Mouse (Mus musculus): Measurements from ENCODE around the gene Tle2. TPM values are rescaled to one million over a fixed set of nuclear protein-coding genes. Genes with fewer than 3 reads are reported as not detected.

The Tle2 gene
- polyA plus RNA-seq, 1 experiment, result 18.9 TPM

DNA sequence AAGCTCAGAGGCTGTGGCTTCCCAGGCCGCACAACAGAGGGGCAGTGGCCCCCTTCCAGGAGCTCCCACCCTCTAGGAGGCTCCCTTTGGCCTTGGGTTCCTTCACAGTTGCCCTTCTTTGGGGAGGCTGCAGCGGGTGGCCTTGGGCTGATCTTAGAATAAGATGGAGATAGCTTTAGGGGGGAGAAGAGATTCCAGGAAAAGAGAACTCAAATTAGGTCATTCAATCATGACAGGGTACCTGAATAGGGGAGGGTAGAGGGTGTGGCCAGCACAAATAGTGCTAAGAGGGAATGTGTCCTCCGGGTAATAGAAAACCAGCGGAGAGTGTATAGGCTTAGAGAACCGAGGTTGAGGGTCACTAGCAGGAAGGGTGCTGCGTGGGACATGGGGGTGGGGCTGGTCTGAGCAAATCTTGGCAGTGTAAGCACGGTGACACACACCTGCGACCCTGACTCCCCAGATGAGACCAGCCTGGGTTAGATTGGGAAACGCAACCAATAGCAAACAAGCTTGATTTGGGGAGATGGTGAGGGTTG is 2.2 kb upstream of the Tle2 start:
- Histone ChIP-seq H3K36me3 (replicated peaks; ENCODE audit: low read length) (peaks cover 8% of the 10 kb centered on the region), H3K9me3 (0 out of 2 replicates have a peak, but pooled peaks cover 6% of the 10 kb centered on the region), H3K4me3 (replicated peaks) (peak overlapping the region; percentile 92), H3K4me1 (peaks cover 84% of the 10 kb centered on the region), H3K27me3 (replicated peaks) (peaks cover 48% of the 10 kb centered on the region)
- TF ChIP-seq FLI1 (IDR thresholded peaks at IDR 0.05; ENCODE audit: low read length), result no peak
- no peak for TF ChIP-seq GATA1 (IDR thresholded peaks at IDR 0.05; ENCODE audit: borderline replicate concordance, low read length)

DNA sequence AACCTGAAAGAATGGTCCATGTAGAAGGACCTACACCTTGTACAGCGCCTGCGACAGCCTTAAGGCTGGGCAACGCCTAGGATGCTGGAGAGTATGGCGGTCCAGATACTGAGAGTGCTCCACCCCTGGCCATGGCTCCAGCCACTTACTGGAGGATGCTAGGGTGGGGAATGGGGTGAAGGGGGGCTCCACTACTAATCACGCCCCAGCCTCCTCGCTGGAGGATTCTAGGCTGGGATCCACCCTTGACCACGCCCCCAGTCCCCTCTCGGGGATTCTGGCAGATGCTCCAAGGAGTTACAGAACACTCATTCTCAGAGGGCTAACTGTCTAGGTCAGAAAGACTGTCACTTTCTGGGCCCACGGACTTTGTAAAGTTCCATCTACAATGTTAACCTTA is 1.4 kb upstream of the Tle2 start:
- Histone ChIP-seq H3K9me3 (peaks cover 13% of the 10 kb centered on the region; the same call in 1 of the 2 replicates), H3K4me3 (replicated peaks) (no peak overlapping the region), H3K4me1 (peaks cover 82% of the 10 kb centered on the region), H3K36me3 (replicated peaks; ENCODE audit: low read length) (peaks cover 7% of the 10 kb centered on the region), H3K27me3 (replicated peaks) (peaks cover 53% of the 10 kb centered on the region)
- no peak for TF ChIP-seq FLI1 (IDR thresholded peaks at IDR 0.05; ENCODE audit: low read length)
- TF ChIP-seq GATA1 (IDR thresholded peaks at IDR 0.05; ENCODE audit: borderline replicate concordance, low read length), result no peak

DNA sequence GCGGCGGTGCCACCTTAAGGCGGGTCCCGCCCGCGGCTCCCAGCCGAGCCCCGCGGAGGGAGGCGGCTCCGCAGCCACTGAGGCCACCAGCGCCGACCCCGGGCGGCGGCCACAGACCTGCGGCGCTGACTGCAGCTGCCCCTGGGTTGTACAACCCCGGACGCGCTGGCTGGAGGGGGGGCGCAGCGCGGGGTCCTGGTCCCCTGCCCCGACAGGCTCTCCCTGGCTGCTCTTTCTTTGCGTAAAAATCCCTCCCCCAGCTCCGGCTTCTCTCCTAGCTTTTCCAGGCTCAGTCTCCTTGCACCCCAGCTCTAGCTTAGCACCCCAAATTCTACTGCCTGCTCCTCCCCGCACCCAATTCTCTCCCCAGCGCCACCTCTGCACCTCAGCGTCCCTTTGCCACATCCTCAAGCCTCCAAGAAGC is 859 bp downstream of the Tle2 start:
- peaks cover 13% of the 10 kb centered on the region; the same call in 1 of the 2 replicates for H3K9me3 ChIP-seq
- peaks cover 83% of the 10 kb centered on the region for H3K4me1 ChIP-seq
- H3K27me3 ChIP-seq (replicated peaks), result peaks cover 67% of the 10 kb centered on the region
- H3K4me3 ChIP-seq (replicated peaks), result peak overlapping the region; percentile 90
- H3K36me3 ChIP-seq (replicated peaks; ENCODE audit: low read length), result peaks cover 9% of the 10 kb centered on the region
- TF ChIP-seq GATA1 (IDR thresholded peaks at IDR 0.05; ENCODE audit: borderline replicate concordance, low read length) (no peak), FLI1 (IDR thresholded peaks at IDR 0.05; ENCODE audit: low read length) (no peak)

DNA sequence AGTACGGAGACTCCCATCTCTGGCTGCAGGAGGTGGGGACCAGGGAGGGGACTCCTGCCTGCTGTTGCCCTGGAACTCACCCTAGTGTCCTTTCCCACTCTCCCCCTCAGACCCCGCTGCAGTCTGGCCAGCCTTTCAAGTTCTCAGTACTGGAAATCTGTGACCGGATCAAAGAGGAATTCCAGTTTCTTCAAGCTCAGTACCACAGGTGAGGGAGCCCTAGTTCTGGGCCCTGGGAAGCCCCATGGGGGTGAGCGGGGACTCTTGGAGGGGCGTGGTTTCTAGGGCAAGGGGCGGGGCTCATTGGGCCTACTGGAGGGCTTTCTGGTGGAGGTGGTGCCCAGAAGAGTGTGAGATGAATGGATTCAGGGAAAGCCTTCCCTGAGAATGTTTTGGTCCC is 1.3 kb downstream of the Tle2 start:
- TF ChIP-seq FLI1 (IDR thresholded peaks at IDR 0.05; ENCODE audit: low read length) (no peak), GATA1 (IDR thresholded peaks at IDR 0.05; ENCODE audit: borderline replicate concordance, low read length) (no peak)
- Histone ChIP-seq H3K27me3 (replicated peaks) (peaks cover 70% of the 10 kb centered on the region), H3K4me3 (replicated peaks) (peak overlapping the region; percentile 90), H3K36me3 (replicated peaks; ENCODE audit: low read length) (peaks cover 9% of the 10 kb centered on the region), H3K9me3 (peaks cover 13% of the 10 kb centered on the region; the same call in 1 of the 2 replicates), H3K4me1 (peaks cover 83% of the 10 kb centered on the region)

DNA sequence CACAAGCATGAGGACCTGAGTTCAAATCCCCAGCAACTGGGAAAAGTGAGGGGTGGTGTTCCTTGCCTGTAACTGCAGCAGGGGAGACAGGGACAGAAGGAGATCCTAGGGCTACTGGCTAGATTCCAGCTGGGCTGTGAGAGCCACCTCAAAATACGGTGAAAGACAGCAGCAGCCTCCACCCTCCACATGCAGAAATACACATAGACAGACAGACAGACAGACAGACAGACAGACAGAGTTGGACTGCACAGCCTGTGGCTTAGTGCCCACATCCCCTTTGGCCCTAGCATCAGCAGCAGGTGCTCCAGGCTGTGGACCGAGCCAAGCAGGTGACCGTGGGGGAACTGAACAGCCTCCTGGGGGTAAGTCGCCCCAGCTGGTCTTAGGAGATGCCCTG is 5.6 kb downstream of the Tle2 start:
- Histone ChIP-seq H3K36me3 (replicated peaks; ENCODE audit: low read length) (peaks cover 12% of the 10 kb centered on the region), H3K27me3 (replicated peaks) (peaks cover 61% of the 10 kb centered on the region), H3K4me3 (replicated peaks) (peak overlapping the region; percentile 89), H3K4me1 (peaks cover 90% of the 10 kb centered on the region), H3K9me3 (peaks cover 8% of the 10 kb centered on the region; the same call in 1 of the 2 replicates)
- TF ChIP-seq FLI1 (IDR thresholded peaks at IDR 0.05; ENCODE audit: low read length) (no peak), GATA1 (IDR thresholded peaks at IDR 0.05; ENCODE audit: borderline replicate concordance, low read length) (no peak)

DNA sequence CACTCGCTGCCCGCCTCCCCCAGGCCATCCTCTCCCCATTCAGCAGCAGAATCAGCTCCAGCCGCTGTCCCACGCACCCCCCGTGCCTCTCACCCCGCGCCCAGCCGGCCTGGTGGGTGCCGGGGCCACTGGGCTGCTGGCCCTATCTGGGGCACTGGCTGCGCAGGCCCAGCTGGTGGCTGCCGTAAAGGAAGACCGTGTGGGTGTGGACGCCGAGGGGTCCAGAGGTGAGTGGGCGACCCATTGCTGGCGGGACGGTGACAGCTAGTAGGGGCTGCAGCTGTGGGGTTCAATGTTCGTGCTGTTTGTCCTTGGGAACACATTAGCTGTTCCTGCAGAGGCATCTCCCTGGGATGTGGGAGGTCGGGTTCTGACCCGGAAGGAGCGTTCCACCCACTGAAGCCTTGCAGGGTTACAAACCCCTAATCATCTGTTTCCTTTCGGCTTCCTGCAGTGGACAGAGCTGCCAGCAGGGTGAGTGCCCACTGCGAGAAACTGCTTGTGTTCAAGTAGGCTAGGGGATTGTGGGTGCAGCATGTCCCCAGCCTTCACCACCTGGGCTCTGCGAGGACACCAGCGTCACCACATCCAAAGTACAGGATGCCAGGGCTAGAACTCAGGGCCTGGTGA is 6.2 kb downstream of the Tle2 start:
- H3K4me1 ChIP-seq, result peaks cover 90% of the 10 kb centered on the region
- peaks cover 56% of the 10 kb centered on the region for H3K27me3 ChIP-seq (replicated peaks)
- peaks cover 17% of the 10 kb centered on the region for H3K36me3 ChIP-seq (replicated peaks; ENCODE audit: low read length)
- H3K4me3 ChIP-seq (replicated peaks), result peak overlapping the region; percentile 89
- TF ChIP-seq GATA1 (IDR thresholded peaks at IDR 0.05; ENCODE audit: borderline replicate concordance, low read length), result no peak
- TF ChIP-seq FLI1 (IDR thresholded peaks at IDR 0.05; ENCODE audit: low read length), result no peak
- H3K9me3 ChIP-seq, result peaks cover 8% of the 10 kb centered on the region; the same call in 1 of the 2 replicates

DNA sequence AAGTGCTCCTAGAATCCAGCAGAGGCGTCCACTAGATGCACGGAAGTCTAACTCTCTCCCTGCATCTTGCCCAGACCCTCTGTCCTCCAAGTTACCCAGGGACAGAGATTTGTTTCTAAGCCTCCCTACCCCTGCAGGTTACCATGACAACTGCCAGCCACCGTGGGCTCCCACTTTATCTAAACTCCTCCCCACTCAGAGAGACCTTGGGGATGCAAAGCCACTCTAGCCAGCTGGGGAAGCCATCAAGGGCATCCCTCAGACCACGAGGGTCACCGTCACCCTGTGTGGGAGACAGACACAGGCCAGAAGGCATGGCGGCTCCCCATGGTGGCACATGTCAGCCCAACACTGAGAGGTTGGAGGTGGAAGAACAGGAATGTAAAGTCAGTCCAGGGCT is 9.0 kb downstream of the Tle2 start:
- Histone ChIP-seq H3K36me3 (replicated peaks; ENCODE audit: low read length) (peaks cover 36% of the 10 kb centered on the region), H3K4me1 (peaks cover 83% of the 10 kb centered on the region), H3K27me3 (replicated peaks) (peaks cover 46% of the 10 kb centered on the region), H3K9me3 (no peaks in the 10 kb centered on the region), H3K4me3 (replicated peaks) (no peak overlapping the region)
- TF ChIP-seq GATA1 (IDR thresholded peaks at IDR 0.05; ENCODE audit: borderline replicate concordance, low read length), result no peak
- no peak for TF ChIP-seq FLI1 (IDR thresholded peaks at IDR 0.05; ENCODE audit: low read length)

DNA sequence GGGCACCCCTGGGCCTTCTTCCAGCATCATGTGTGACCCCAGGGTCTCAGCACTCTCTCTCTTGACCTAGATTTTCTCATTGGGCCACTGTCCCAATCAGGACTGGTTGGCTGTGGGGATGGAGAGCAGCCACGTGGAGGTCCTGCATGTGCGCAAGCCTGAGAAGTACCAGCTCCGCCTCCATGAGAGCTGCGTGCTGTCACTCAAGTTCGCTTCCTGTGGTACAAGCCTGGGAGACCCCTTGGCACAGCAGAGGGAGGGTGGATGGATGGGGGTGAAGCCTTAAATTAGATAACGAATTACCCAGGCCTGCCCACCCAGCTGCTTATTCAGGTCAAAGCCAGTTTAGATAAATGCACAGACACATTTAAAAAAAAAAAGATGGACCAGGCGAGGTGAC is 14.4 kb downstream of the Tle2 start:
- H3K4me3 ChIP-seq (replicated peaks), result no peak overlapping the region
- H3K27me3 ChIP-seq (replicated peaks), result peaks cover 28% of the 10 kb centered on the region
- no peak for TF ChIP-seq FLI1 (IDR thresholded peaks at IDR 0.05; ENCODE audit: low read length)
- TF ChIP-seq GATA1 (IDR thresholded peaks at IDR 0.05; ENCODE audit: borderline replicate concordance, low read length), result no peak

DNA sequence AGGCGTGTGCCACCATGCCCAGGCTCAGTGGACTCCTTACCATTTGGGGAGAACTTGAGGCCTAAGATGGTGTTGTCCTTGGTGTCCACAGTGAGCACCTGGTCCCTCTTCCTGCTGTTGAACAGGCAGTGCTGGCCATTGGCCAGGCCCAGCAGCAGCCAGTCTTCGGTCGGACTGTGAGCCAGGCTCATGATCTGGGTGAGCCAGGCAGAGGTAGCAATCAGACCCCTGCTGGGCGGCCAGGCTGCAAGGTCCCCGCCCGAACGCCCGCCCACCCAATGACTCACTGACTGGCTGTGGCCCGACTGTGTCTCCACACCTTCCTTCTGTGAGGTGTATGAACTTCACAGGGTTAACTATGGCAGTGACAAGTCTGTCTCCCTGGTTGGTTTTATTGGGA is 17.5 kb downstream of the Tle2 start:
- peaks cover 22% of the 10 kb centered on the region for H3K27me3 ChIP-seq (replicated peaks)
- TF ChIP-seq GATA1 (IDR thresholded peaks at IDR 0.05; ENCODE audit: borderline replicate concordance, low read length), result no peak
- no peak for TF ChIP-seq FLI1 (IDR thresholded peaks at IDR 0.05; ENCODE audit: low read length)
- H3K9me3 ChIP-seq, result no peaks in the 10 kb centered on the region
- peaks cover 90% of the 10 kb centered on the region for H3K36me3 ChIP-seq (replicated peaks; ENCODE audit: low read length)
- peaks cover 41% of the 10 kb centered on the region for H3K4me1 ChIP-seq
- H3K4me3 ChIP-seq (replicated peaks), result no peak overlapping the region

More for the DNA sequence above, 14.4 kb downstream of the Tle2 start:
- H3K9me3 ChIP-seq, result no peaks in the 10 kb centered on the region
- peaks cover 86% of the 10 kb centered on the region for H3K36me3 ChIP-seq (replicated peaks; ENCODE audit: low read length)
- peaks cover 41% of the 10 kb centered on the region for H3K4me1 ChIP-seq

DNA sequence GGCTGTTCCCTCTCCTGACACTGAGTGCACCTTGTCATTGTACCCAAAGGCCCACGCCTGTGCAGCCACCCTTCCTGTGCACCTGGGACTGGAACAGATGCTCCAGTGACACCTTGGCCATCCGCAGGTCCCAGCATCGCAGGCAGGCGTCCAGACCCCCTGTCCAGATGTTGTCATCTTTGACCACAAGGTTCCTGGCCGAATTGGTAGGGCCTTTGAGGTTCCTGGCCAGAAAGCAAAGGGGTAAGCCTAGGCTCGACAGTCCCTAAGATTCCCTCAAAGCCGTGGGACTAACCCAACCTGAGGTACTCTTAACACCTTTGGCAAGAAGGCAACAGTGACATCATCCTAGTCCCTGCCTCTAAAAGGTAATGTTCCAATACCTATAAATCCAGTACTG is 18.3 kb downstream of the Tle2 start:
- no peak overlapping the region for H3K4me3 ChIP-seq (replicated peaks)
- H3K4me1 ChIP-seq, result peaks cover 46% of the 10 kb centered on the region
- H3K36me3 ChIP-seq (replicated peaks; ENCODE audit: low read length), result peaks cover 83% of the 10 kb centered on the region
- no peak for TF ChIP-seq GATA1 (IDR thresholded peaks at IDR 0.05; ENCODE audit: borderline replicate concordance, low read length)
- TF ChIP-seq FLI1 (IDR thresholded peaks at IDR 0.05; ENCODE audit: low read length), result no peak
- H3K9me3 ChIP-seq, result no peaks in the 10 kb centered on the region
- peaks cover 15% of the 10 kb centered on the region for H3K27me3 ChIP-seq (replicated peaks)
